Mouse (Mus musculus) erythroblast, embryonic 14.5 days (primary cell): ENCODE results near the gene Hist1h2bh.

ENCODE experiments used
- GATA1 ChIP-seq: IDR thresholded peaks from 2 replicates; pipeline ENCODE4 v1.6.1; 2012; ENCODE audit warnings: low read length, inconsistent platforms, mixed read lengths
- TAL1 ChIP-seq: IDR thresholded peaks from 3 replicates; pipeline ENCODE4 v1.6.1; 2012; ENCODE audit warnings: low read length, inconsistent platforms, mixed read lengths

DNA sequence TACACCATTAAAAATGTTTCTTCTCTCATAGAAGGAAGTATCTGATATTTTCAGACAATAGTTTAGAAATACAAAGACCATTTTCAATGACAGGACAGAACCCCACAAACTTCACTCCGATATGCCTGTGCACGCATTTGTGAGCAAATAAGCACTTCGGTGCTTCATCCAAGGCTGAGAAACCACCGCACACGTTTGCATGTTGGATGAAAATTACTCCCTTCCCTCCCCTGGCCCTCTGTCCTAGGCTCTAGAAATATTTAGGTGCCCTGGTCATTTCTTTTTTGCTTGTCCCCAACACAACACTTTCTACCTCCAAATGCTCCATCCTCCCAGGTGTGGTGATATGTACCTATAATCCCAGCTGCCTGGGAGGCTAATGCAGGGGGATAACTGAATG is 41.7 kb downstream of the Hist1h2bh start:
- TF ChIP-seq GATA1 (no peak), TAL1 (no peak)
